Mouse (Mus musculus) T-helper 17 cell (primary cell): ENCODE measurements at regions not wholly inside any gene's neighbourhood (a gene's known extent, or its start where the extent isn't known, plus 50 kb on each side); places are given as distances from the start of the nearest gene placed in this dataset.

Experiments used
- in situ Hi-C, 2 experiments: fragments of 300-600 bp; cut with MboI, MseI; formaldehyde crosslinking; loops; 1 replicate in 1 of 2; 2 replicates in 1 of 2; pipeline ENCODE4 v1.15.1; 2025; ENCODE audit warnings: high pct_unique_total_duplicates in 2 of 2

DNA sequence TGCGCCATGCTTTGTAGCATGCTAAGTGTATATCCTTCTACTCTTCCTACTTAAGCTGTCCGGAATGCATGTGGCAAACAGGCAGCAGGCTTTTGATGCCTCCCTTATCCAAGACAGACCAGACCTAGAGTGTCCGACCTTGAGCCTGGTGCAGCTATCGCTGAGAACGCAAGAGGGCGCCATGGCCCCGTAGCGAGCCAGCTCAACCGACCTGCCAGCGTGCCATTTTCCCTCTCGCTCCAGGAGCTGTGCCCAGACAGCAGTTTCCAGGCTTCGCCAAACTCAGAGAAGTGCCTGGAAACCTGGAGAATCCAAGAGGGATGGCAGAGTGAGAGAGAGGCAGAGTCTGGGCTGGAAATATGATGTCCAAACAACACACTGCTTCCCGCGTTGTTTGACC is 155.8 kb upstream of the Gm12830 start:
- in situ Hi-C loops, result loop anchor here (5.0 to 25.0 kb wide), 2 partner anchors 247 to 282 kb away; partner anchors contain the start of gene Foxd2 (in 1 of the 2)

DNA sequence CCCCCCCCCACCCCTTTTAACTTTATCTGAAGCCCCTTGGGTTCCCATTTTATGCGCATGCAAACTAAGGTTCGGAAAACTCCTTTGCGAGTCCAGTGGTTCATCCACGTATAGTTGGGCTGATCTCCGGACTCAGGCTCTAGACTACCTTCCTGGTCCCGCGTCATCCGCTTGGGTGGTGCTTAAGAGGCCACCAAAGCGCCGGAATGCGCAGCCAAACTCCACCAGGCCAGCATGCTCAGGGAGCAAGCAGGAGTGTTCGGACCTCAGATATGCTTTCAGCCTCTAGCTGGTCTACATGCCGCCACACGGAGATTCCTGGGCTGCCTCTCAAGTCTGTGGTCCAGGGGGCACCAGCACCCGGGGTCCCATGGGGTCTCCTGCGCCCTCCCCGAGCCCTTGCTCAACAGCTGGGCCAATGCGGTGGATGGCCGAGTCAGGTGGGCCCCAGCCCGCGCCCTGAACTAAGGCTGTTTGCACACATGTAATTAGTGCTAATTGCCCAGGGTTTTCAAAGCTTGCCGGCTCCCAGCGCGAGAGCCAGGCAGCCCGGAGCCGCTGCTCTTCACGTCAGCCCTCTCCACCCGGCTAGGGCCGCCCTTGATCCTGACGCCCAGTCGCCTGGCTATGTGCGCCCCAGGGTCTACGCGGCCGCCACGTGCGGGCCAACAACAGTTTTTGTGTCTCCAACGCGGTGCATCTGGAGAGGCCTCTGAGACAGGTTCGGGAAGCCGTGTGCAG is 155.1 kb upstream of the Gm12830 start:
- in situ Hi-C loops, result loop anchor here (5.0 to 25.0 kb wide), 2 partner anchors 246 to 281 kb away; partner anchors contain the start of gene Foxd2 (in 1 of the 2)

DNA sequence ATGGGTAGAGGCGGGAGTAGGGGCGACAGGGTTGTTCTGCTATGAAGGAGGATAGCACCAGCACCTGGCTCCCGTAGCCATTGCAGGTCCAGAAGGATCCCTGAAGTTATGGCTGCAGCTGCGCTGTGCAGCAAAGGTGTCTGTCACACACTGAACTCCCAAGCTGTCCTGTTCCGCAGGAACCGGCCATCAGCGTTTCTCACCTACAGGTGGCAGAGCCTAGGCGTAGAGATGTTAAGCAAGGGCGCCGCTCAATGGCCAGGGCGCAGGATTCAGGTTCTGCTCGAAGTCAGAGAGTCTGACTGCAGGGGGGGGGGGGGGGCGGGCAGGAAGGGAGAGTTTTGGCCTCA is 154.6 kb upstream of the Gm12830 start:
- in situ Hi-C loops, result loop anchor here (5.0 to 25.0 kb wide), 2 partner anchors 245 to 280 kb away; partner anchors contain the start of gene Foxd2 (in 1 of the 2)

- in situ Hi-C loops, result loop anchor here in 1 of 2 experiments (25.0 kb wide), 1 partner anchor 240 kb away; the partner anchor contains the start of gene Foxd2
Measured at GRCm38 (mm10) chr4:114672096-114672720, 149.3 kb upstream of the Gm12830 start.

GRCm38 (mm10) chr4:114676908-114677898 is 144.3 kb upstream of the Gm12830 start:
- in situ Hi-C loops, result no loop called here

DNA sequence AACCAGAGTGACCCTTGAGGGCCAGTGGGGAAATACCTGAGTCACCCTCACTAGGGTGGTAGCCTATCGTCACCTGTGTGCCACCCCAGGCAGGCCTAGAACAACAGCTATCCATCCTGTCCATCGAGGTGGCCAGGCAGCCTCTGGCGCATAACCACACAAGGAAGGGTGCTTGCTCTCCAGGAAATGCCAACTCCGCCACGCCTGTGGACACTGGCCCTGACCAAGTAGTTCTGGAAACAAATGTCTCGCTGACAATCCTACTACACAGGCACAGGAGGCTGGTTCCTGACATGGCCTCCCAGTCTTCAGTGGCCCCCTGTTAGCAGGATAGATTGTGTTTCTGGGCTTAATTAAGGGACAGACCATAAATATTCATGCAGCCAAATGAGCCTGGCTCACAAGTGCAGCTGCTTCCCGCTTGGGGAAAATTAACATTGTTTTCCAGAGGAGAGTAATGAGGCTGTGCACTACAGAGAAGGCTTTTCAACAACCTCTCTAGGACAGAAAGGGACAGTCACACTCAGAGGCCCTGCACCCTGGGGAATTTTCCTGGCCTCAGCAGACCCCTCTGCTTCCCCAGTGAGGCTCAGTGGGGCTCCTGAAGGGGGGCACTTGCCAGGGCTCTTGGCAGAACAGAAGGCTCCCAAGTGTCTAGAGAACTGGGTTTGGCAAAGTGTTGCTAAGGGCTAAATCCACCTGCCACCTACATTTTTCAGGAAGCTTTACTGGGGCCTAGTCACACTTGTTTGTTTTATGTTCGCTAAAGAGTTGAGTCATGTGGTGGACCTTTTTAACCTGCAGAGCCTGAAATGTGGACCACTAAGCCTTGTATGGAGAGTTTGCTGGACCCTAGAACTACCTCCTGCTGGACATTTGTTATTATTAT is 143.2 kb upstream of the Gm12830 start:
- in situ Hi-C loops, result no loop called here

DNA sequence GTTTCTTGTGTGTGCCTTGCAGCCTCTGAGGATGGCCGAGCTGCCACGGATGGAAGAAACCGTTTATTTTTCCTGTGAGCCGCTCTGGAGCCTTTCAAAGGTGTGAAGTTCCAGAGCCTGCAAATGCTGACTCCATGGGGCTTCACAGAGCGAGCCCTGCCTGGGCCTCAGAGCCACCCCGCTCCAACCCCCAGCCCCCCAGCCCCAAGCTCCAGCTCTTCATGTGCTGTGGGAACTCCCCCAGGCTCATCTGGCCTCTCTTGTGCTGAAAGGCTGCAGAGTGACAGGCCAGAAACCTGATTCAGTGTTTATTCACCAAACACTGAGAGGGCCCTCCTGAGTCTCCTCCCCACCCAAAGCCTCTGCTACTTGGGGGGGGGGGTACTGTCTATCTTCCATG is 141.2 kb upstream of the Gm12830 start:
- in situ Hi-C loops, result no loop called here

GRCm38 (mm10) chr4:114682955-114683354 is 138.6 kb upstream of the Gm12830 start:
- in situ Hi-C loops, result no loop called here

DNA sequence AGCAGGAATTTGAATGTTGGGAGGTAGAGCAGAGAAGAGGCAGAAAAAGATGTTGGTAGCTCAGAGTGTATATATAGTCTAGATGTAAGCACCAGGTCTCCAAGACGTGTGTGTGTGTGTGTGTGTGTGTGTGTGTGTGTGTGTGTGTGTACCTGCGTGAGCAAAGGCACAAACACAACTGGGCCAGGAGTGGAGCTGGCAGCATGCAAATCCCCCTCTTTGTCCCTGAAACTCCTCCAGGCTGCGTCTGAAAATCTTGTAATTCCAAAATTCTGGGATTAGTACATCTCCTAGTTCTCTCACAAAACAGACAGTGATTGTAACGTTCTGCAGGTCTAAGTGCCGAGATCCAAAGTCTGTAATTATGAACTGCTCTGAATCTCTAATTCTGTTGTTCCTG is 137.8 kb upstream of the Gm12830 start:
- in situ Hi-C loops, result no loop called here

DNA sequence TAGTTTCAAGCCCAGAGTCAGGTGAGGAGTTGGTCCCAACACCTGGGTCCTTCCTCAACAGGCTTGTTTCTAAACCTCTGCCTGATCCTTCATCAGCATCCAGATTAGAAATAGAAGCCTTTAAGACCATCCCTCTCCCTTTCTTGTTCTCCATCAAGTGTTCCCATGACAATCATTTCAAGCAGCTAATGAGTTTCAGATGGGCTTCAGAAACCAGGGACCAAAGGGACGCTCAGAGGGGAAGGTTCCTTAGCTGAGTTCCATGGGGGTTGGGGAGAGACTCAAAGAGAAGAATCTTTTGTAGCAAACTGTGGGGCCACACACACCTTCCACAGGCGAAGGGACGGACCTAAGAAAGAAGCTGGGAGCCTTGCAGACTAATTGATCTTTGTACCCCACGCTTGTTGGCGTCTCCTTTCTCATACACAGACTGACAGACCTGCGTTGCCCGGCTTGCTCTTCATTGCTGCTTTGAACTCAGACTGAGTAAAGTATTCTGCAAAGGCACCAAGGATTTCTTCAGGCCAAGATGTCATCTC is 136.6 kb upstream of the Gm12830 start:
- in situ Hi-C loops, result no loop called here

GRCm38 (mm10) chr4:114685454-114685853 is 136.1 kb upstream of the Gm12830 start:
- in situ Hi-C loops, result no loop called here

- in situ Hi-C loops, result no loop called here
Measured at GRCm38 (mm10) chr4:114686091-114686490, 135.4 kb upstream of the Gm12830 start.

DNA sequence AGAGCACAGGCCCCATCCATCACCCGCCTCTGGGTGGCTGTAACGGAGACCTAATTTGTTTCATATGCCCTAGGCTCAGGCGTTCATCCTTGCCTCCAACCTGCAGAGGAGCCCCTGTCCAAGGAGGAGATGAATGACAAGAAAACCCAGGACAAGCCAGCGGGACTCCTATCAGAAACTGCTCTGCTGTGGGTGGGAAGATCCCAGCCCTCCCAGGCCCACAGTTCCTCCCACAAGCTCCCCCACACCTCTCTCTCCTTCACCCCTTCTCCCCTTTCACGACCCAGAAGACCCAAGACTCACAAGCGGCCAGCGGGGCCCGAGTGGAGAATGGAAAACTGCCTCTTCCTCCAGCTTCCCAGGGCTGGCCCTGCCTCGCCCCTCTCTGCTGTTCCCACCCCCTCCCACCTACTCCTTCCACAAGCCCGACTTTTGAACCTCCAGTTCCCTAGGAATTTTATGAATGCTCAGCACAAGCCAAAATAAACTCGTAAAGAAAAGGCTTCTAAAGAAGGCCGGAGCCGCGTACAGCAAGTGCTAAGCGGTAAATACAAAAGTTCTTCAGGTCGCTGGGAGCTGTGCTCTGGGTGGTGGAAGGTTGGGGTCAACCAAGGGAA is 133.1 kb upstream of the Gm12830 start:
- in situ Hi-C loops, result no loop called here

DNA sequence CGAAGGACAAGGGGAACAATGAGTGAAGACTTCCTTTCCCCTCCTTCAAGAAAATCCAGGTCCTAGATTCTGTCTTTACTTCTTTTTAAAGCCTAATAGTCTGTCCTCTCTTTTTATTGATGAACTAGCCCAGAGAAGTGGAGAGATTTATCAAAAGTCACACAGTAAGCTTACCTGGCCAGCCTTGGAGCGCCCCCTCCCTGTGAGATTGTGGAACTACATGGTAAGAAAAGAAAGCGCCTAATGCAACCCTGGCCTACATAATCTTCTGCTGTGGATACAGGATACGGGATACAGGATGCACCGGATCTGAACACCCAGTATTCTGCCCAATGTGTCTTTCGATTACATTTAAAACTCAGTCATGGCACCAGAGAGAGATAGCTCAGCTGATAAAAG is 132.6 kb upstream of the Gm12830 start:
- in situ Hi-C loops, result no loop called here

DNA sequence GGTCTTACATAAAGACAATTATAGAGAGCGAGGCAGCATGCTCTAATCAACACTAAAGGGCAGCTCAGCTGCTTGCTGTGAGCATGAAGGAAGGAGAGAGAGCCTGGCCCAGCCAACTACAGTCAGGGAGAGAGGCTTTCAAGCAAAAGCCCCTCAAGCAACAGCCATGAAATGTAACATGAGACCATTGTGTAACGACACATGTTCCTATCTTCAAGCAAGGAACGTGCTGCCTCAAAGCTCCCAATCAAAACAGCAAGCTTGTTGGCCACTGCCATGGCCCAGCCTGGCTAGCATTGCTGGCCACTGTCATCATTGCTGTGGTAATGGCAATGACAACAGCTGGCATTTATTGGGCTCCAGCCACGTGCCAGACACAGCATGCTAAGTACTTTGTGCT is 115.9 kb upstream of the Gm12830 start:
- in situ Hi-C loops, result no loop called here

GRCm38 (mm10) chr4:114710182-114710909 is 111.2 kb upstream of the Gm12830 start:
- in situ Hi-C loops, result loop anchor here in 1 of 2 experiments (10.0 kb wide), 1 partner anchor 144 kb away; no protein-coding TSS in a partner anchor

GRCm38 (mm10) chr4:114711082-114711481 is 110.4 kb upstream of the Gm12830 start:
- in situ Hi-C loops, result loop anchor here in 1 of 2 experiments (10.0 kb wide), 1 partner anchor 144 kb away; no protein-coding TSS in a partner anchor

GRCm38 (mm10) chr4:114712005-114712665 is 109.4 kb upstream of the Gm12830 start:
- in situ Hi-C loops, result loop anchor here in 1 of 2 experiments (10.0 kb wide), 1 partner anchor 143 kb away; no protein-coding TSS in a partner anchor
